Mouse (Mus musculus): ENCODE measurements around the gene Frat2. TPM values are rescaled to one million over a fixed set of nuclear protein-coding genes. Genes with fewer than 3 reads are reported as not detected.

Gene Frat2
- total RNA-seq, 2 experiments from 2014 or later, result 4.7 to 6.9 TPM

Other genes starting within 250 kb of the Frat2 start
- gene Slit1, start 104.5 kb downstream of the Frat2 start, total RNA-seq (2021), result under 1 TPM; 0.05 to 0.40 TPM
- gene Arhgap19, start 46.1 kb downstream of the Frat2 start, total RNA-seq (2021), result 1 to 10 TPM; 4.6 to 4.9 TPM
- gene Frat1, start 18.2 kb downstream of the Frat2 start, total RNA-seq (2021), result 1 to 10 TPM; 2.2 to 3.8 TPM
- 10 to 100 TPM; 17.7 to 20.9 TPM for gene Rrp12, start 48.0 kb upstream of the Frat2 start, total RNA-seq (2021)
- 100 to 1,000 TPM; 116 to 154 TPM for gene Pgam1, start 63.8 kb upstream of the Frat2 start, total RNA-seq (2021)
- 10 to 100 TPM; 13.3 to 15.8 TPM for gene Exosc1, start 85.3 kb upstream of the Frat2 start, total RNA-seq (2021)
- 10 to 100 TPM; 27.6 to 29.4 TPM for gene Zdhhc16, start 85.3 kb upstream of the Frat2 start, total RNA-seq (2021)
- gene Mms19, start 133.0 kb upstream of the Frat2 start, total RNA-seq (2021), result 10 to 100 TPM; 18.3 to 25.9 TPM
- 10 to 100 TPM; 31.4 to 33.8 TPM for gene Ubtd1, start 133.6 kb upstream of the Frat2 start, total RNA-seq (2021)
- gene Ankrd2, start 187.9 kb upstream of the Frat2 start, total RNA-seq (2021), result not detected
- gene Hoga1, start 197.5 kb upstream of the Frat2 start, total RNA-seq (2021), result 1 to 10 TPM; 1.3 to 2.2 TPM
- under 1 TPM; 0.24 to 0.37 TPM for gene 4933411K16Rik, start 204.1 kb upstream of the Frat2 start, total RNA-seq (2021)
- gene Morn4, start 238.2 kb upstream of the Frat2 start, total RNA-seq (2021), result 1 to 10 TPM; 5.9 to 7.4 TPM
- 10 to 100 TPM; 16.1 to 17.9 TPM for gene Pi4k2a, start 242.3 kb upstream of the Frat2 start, total RNA-seq (2021)

All from heart, postnatal 10 days (tissue).